Mouse (Mus musculus) telencephalon, adult 2 months (tissue): ENCODE data around the gene Ascc2.

ENCODE experiments used
- DNase-seq: peaks from one replicate; pipeline ENCODE4 v3.0.0-alpha.2; 2011; ENCODE audit warnings: low read depth, low spot score

The Ascc2 gene

GRCm38 (mm10) chr11:4637534-4638234, at the start of gene Ascc2:
Gene Ascc2, plus strand, starts transcription at chr11:4637747.
- DNase-seq, result peak; percentile 69

- DNase-seq, result no peak
Observed at GRCm38 (mm10) chr11:4591811-4592210, 45.7 kb upstream of the Ascc2 start.

GRCm38 (mm10) chr11:4593491-4593848, 44.1 kb upstream of the Ascc2 start:
- DNase-seq, result no peak

- DNase-seq, result no peak
Observed at GRCm38 (mm10) chr11:4593849-4594607, 43.5 kb upstream of the Ascc2 start.

- DNase-seq, result peak; percentile 92
Observed at GRCm38 (mm10) chr11:4594608-4595500, 42.7 kb upstream of the Ascc2 start, which contains the start of gene Mtmr3. Gene Mtmr3, minus strand, starts transcription at chr11:4594863.

- no peak for DNase-seq
Observed at GRCm38 (mm10) chr11:4598411-4598810, 39.1 kb upstream of the Ascc2 start.

GRCm38 (mm10) chr11:4599916-4600315, 37.6 kb upstream of the Ascc2 start:
- no peak for DNase-seq

GRCm38 (mm10) chr11:4601890-4602289, 35.7 kb upstream of the Ascc2 start:
- DNase-seq, result no peak

- DNase-seq, result no peak
Observed at GRCm38 (mm10) chr11:4602691-4603441, 34.7 kb upstream of the Ascc2 start.

- no peak for DNase-seq
Observed at GRCm38 (mm10) chr11:4604441-4604840, 33.1 kb upstream of the Ascc2 start.

GRCm38 (mm10) chr11:4605414-4605813, 32.1 kb upstream of the Ascc2 start:
- no peak for DNase-seq

- no peak for DNase-seq
Observed at GRCm38 (mm10) chr11:4606541-4606940, 31.0 kb upstream of the Ascc2 start.

GRCm38 (mm10) chr11:4611904-4612303, 25.6 kb upstream of the Ascc2 start:
- DNase-seq, result no peak

GRCm38 (mm10) chr11:4620017-4620485, 17.5 kb upstream of the Ascc2 start, which contains the start of gene Gm11032:
Gene Gm11032, plus strand, starts transcription at chr11:4620067.
- no peak for DNase-seq

- DNase-seq, result no peak
Observed at GRCm38 (mm10) chr11:4620501-4621108, 16.9 kb upstream of the Ascc2 start.

- DNase-seq, result no peak
Observed at GRCm38 (mm10) chr11:4621866-4622265, 15.7 kb upstream of the Ascc2 start.

- DNase-seq, result no peak
Observed at GRCm38 (mm10) chr11:4622442-4622986, 15.0 kb upstream of the Ascc2 start.

GRCm38 (mm10) chr11:4622997-4623396, 14.6 kb upstream of the Ascc2 start:
- DNase-seq, result no peak

GRCm38 (mm10) chr11:4625931-4626330, 11.6 kb upstream of the Ascc2 start:
- DNase-seq, result no peak

GRCm38 (mm10) chr11:4627636-4628035, 9.9 kb upstream of the Ascc2 start:
- DNase-seq, result no peak
